Mouse (Mus musculus) mouse embryonic stem cell (cell line): ENCODE results near the gene Mst1.

Source experiments
- in situ Hi-C, 2 experiments: fragments of 300-500 bp; cut with MboI; formaldehyde crosslinking; loops; 1 replicate in 1 of 2; 3 replicates in 1 of 2; pipeline ENCODE4 v1.14.3; 2019 to 2020; ENCODE audit warnings: low sequenced_read_pairs in 2 of 2, low pct_unique_long_range_greater_than_20kb in 1 of 2, mixed read lengths in 1 of 2; ENCODE audit not compliant: unreplicated experiment in 1 of 2

Mst1 gene

GRCm38 (mm10) chr9:108120671-108121070 lies 40.4 kb downstream of the Mst1 start:
- in situ Hi-C loops, result no loop called here

- in situ Hi-C loops, result no loop called here
Measured at GRCm38 (mm10) chr9:108121170-108121969, 41.1 kb downstream of the Mst1 start.

GRCm38 (mm10) chr9:108123916-108124315 lies 43.7 kb downstream of the Mst1 start:
- in situ Hi-C loops, result no loop called here

- in situ Hi-C loops, result no loop called here
Measured at GRCm38 (mm10) chr9:108125731-108126130, 45.5 kb downstream of the Mst1 start.

GRCm38 (mm10) chr9:108126436-108127180 lies 46.4 kb downstream of the Mst1 start:
- in situ Hi-C loops, result no loop called here

GRCm38 (mm10) chr9:108128248-108128647 lies 48.0 kb downstream of the Mst1 start:
- in situ Hi-C loops, result no loop called here

- in situ Hi-C loops, result no loop called here
Measured at GRCm38 (mm10) chr9:108129042-108129948, 49.1 kb downstream of the Mst1 start.

- in situ Hi-C loops, result loop anchor here in 1 of 2 experiments (10.0 kb wide), 1 partner anchor 143 kb away; no protein-coding TSS in a partner anchor
Measured at GRCm38 (mm10) chr9:108131502-108131901, 51.3 kb downstream of the Mst1 start.

- in situ Hi-C loops, result loop anchor here in 1 of 2 experiments (10.0 kb wide), 1 partner anchor 142 kb away; no protein-coding TSS in a partner anchor
Measured at GRCm38 (mm10) chr9:108132373-108132772, 52.1 kb downstream of the Mst1 start.

- in situ Hi-C loops, result loop anchor here in 1 of 2 experiments (10.0 kb wide), 1 partner anchor 141 kb away; no protein-coding TSS in a partner anchor
Measured at GRCm38 (mm10) chr9:108133478-108133877, 53.2 kb downstream of the Mst1 start.
